Mouse (Mus musculus): ENCODE measurements around the gene Slc6a16. TPM values are rescaled to one million over a fixed set of nuclear protein-coding genes. Genes with fewer than 3 reads are reported as not detected.
A peak's percentile ranks its signal among the peaks of the same experiment; 100 is the strongest.

The Slc6a16 gene
- polyA plus RNA-seq, 1 experiment, result not detected

DNA sequence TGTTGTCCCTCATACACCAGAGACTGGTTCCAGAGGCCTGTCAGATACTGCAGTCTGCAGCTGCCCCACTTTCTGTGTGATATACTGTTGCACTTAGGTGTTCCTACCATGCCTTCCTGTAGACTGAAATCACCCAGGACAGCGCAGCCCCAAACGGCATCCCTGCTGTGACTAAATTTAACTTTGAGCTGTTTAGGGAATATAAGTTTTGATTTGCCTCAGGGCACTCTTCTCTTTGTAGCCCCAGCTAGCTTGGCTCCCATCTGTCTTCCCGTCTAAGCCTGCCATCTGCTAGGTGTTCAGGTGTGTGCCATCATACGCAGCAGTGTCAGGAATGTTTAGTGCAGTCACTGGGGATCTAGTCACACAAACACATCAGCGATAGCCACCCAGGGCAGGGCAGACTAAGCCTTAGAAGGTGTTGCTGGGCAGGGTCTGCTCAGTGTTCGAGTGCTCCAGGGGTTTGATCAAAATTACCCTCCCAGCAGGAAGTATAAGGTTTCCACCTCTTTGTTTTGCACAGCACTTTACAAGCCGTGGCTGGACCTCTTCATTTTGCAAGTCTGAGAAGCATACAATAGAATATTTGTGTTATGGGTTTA is 22.2 kb downstream of the Slc6a16 start:
- TF ChIP-seq POLR2A (IDR thresholded peaks at IDR 0.05; ENCODE audit: low read depth, low read length) (no peak), CTCF (IDR thresholded peaks at IDR 0.05; ENCODE audit: extremely low read depth, insufficient read depth, insufficient read length, insufficient replicate concordance) (no peak)
- Histone ChIP-seq H3K4me1 (ENCODE audit: control insufficient read depth, insufficient read depth, insufficient read length) (no peaks in the 10 kb centered on the region), H3K4me3 (ENCODE audit: extremely low read depth, insufficient read depth, insufficient read length) (no peak overlapping the region), H3K27ac (ENCODE audit: insufficient read depth, low read length) (no peak overlapping the region), H3K36me3 (ENCODE audit: control insufficient read depth, insufficient read depth, low read length) (no peaks in the 10 kb centered on the region), H3K27me3 (ENCODE audit: control insufficient read depth, insufficient read depth, low read length) (no peaks in the 10 kb centered on the region)
- 84% methylated on average over 7 of the region's 7 CpGs for WGBS
- no peak for DNase-seq (ENCODE audit: low read depth in 1 of 2, low spot score in 2 of 2)

DNA sequence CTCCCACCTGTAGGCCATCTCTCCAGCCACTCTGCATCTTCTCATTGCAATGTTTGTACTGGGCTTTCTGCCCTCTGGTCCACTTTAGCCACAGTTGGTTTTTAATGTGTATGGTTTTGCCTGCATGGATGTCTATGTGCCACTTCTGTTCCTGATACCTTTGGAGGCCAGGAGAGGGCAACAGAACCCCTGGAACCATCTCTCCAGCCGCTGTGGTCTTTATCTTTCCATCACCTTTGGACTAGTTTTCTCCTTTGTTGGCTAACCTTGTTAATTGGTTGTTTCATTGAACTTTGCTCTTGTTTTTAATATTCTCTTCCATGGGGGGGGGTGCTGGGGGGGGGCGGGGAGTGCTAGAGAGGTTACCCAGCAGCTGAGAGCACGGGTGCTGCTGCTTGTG is 23.5 kb downstream of the Slc6a16 start:
- H3K27ac ChIP-seq (ENCODE audit: insufficient read depth, low read length), result no peak overlapping the region
- no peak for DNase-seq (ENCODE audit: low read depth in 1 of 2, low spot score in 2 of 2)
- H3K36me3 ChIP-seq (ENCODE audit: control insufficient read depth, insufficient read depth, low read length), result no peaks in the 10 kb centered on the region
- no peak overlapping the region for H3K4me3 ChIP-seq (ENCODE audit: extremely low read depth, insufficient read depth, insufficient read length)
- H3K4me1 ChIP-seq (ENCODE audit: control insufficient read depth, insufficient read depth, insufficient read length), result no peaks in the 10 kb centered on the region
- H3K27me3 ChIP-seq (ENCODE audit: control insufficient read depth, insufficient read depth, low read length), result no peaks in the 10 kb centered on the region
- WGBS, result 81% methylated on average over 3 of the region's 3 CpGs
- no peak for TF ChIP-seq POLR2A (IDR thresholded peaks at IDR 0.05; ENCODE audit: low read depth, low read length)
- no peak for TF ChIP-seq CTCF (IDR thresholded peaks at IDR 0.05; ENCODE audit: extremely low read depth, insufficient read depth, insufficient read length, insufficient replicate concordance)

DNA sequence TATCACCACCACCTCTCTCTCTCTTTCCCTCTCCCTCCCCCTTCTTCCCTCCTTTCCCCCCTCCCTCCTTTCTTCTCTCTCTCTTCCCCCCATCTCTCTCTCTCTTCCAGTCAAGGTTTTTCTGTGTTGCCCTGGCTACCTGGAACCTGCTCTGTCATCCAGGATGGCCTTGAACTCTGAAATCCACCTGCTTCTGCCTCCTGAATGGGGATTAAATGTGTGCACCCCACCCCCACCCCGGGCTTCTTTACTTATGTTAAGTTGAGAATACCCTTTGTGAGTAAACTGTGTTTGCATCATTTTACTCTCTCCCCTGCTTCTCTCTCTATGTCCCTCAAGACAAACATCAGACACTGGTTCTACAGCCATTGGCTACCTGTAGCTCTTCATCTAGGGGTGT is 24.6 kb downstream of the Slc6a16 start:
- TF ChIP-seq POLR2A (IDR thresholded peaks at IDR 0.05; ENCODE audit: low read depth, low read length), result no peak
- TF ChIP-seq CTCF (IDR thresholded peaks at IDR 0.05; ENCODE audit: extremely low read depth, insufficient read depth, insufficient read length, insufficient replicate concordance), result no peak
- Histone ChIP-seq H3K27ac (ENCODE audit: insufficient read depth, low read length) (no peak overlapping the region), H3K4me3 (ENCODE audit: extremely low read depth, insufficient read depth, insufficient read length) (no peak overlapping the region), H3K27me3 (ENCODE audit: control insufficient read depth, insufficient read depth, low read length) (no peaks in the 10 kb centered on the region), H3K36me3 (ENCODE audit: control insufficient read depth, insufficient read depth, low read length) (no peaks in the 10 kb centered on the region), H3K4me1 (ENCODE audit: control insufficient read depth, insufficient read depth, insufficient read length) (no peaks in the 10 kb centered on the region)
- DNase-seq (ENCODE audit: low read depth in 1 of 2, low spot score in 2 of 2), result no peak
- 77% methylated on average over 1 of the region's 1 CpGs for WGBS

DNA sequence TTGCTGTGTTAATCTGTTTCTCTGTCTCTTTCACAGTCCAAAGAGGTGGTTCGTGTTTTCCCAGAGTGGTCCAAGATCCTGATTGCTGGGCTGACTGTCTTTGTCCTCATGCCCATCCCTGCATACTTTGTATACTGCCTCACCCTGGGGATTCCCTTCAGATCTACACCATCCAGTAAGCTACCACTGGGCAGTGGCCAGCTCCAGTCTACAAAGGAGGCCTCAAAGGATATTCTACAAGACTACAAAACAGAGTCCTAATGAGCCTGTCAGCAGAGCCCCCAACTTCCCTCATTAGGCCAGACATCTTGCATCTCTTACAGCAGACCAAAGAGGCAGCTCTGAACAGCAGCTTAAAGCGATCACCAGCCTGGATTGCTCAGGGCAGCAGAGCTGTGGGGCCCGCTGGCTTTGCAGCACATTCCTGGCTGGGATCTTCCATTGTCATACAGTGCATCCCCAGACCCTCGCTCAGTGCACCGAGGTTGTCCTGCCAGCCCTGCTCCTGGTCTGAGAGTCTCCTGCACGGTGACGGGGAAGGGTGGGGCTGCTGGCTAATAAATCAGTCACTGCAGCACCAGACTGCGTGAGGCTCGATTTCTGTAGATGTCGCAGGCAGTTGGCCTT is 32.0 kb downstream of the Slc6a16 start:
- WGBS, result 79% methylated on average over 10 of the region's 10 CpGs
- Histone ChIP-seq H3K4me1 (ENCODE audit: control insufficient read depth, insufficient read depth, insufficient read length) (peaks cover 8% of the 10 kb centered on the region), H3K27ac (ENCODE audit: insufficient read depth, low read length) (no peak overlapping the region), H3K36me3 (ENCODE audit: control insufficient read depth, insufficient read depth, low read length) (no peaks in the 10 kb centered on the region), H3K4me3 (ENCODE audit: extremely low read depth, insufficient read depth, insufficient read length) (no peak overlapping the region), H3K27me3 (ENCODE audit: control insufficient read depth, insufficient read depth, low read length) (no peaks in the 10 kb centered on the region)
- no peak for TF ChIP-seq POLR2A (IDR thresholded peaks at IDR 0.05; ENCODE audit: low read depth, low read length)
- no peak for DNase-seq (ENCODE audit: low read depth in 1 of 2, low spot score in 2 of 2)

DNA sequence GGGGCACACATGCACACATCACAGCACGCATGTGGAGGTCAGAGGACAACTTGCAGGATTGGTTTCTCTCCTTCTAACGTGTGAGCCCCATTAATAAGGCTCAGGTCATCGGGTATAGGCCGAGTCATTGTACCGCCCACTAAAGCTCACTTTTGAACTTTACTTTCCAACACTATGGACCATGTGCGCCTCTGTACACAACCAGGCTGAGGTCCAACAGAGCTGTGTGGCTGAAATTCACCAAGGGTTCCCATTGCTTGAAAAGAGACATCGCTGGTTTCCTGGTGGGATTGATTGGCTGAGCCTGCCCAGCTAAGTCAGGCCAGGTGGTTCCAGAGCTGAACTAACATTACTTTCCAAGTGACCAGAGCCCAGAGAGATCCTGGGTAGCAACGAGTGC is 32.8 kb downstream of the Slc6a16 start:
- no peak overlapping the region for H3K27ac ChIP-seq (ENCODE audit: insufficient read depth, low read length)
- 86% methylated on average over 8 of the region's 8 CpGs for WGBS
- no peak overlapping the region for H3K4me3 ChIP-seq (ENCODE audit: extremely low read depth, insufficient read depth, insufficient read length)
- TF ChIP-seq CTCF (IDR thresholded peaks at IDR 0.05; ENCODE audit: extremely low read depth, insufficient read depth, insufficient read length, insufficient replicate concordance) (no peak), POLR2A (IDR thresholded peaks at IDR 0.05; ENCODE audit: low read depth, low read length) (no peak)
- no peaks in the 10 kb centered on the region for H3K36me3 ChIP-seq (ENCODE audit: control insufficient read depth, insufficient read depth, low read length)
- DNase-seq (ENCODE audit: low read depth in 1 of 2, low spot score in 2 of 2), result no peak
- no peaks in the 10 kb centered on the region for H3K27me3 ChIP-seq (ENCODE audit: control insufficient read depth, insufficient read depth, low read length)
- H3K4me1 ChIP-seq (ENCODE audit: control insufficient read depth, insufficient read depth, insufficient read length), result peaks cover 8% of the 10 kb centered on the region

DNA sequence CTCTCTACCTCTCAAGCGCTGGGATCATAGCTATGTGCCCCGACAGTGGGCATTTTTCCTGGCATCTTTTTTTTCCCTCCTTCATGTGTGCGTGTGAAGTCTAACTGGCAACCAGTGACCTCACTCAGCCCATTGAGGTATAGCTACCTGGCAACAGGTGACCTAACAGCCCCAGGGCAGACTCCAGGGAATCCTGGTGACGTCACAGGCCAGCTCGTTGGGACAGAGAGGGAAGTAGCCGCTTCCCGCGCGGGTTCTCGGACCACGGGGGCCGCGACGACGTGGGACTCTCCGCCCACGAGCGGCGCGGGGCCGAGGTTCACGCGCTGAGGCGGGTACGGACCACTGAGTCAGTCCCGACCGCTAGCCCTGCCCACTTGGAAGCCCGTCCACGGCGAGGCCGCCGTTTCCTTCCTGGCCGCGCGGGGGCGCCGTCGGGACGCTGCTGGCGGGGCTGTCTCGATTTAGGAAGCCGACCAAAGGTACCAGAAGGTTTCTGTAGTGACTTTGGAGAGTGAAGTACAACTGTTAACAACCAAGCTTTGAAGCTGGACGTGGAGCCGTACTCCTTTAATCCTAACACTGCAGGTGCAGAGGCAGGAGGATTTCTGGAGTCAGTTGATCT is 36.4 kb downstream of the Slc6a16 start, which contains the start of gene Slc6a21:
Gene Slc6a21, plus strand, starts transcription at position 378 of the 625 bp plus-strand sequence.
- DNase-seq (ENCODE audit: low read depth in 1 of 2, low spot score in 2 of 2), result peak; percentile 52 to 82

DNA sequence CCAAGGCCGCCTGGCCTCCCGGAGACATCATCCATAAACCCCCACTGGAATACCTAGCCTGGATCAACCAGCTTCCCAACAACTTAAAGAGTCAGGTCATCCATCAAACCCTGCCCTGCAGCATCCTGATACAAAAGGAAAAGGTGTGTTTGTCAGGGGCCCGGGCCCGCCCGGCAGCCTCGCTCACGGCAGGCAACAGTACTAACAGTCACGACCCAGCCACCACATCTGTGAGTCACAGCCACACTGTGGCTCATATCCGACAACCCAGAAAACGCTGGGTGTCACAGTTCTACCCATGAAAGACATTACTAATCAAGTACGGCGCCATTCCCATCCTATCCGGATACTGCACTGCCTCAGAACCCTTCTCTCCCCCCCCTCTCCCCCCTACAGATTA is 45.6 kb downstream of the Slc6a16 start:
- Histone ChIP-seq H3K36me3 (ENCODE audit: control insufficient read depth, insufficient read depth, low read length) (no peaks in the 10 kb centered on the region), H3K27ac (ENCODE audit: insufficient read depth, low read length) (no peak overlapping the region), H3K4me3 (ENCODE audit: extremely low read depth, insufficient read depth, insufficient read length) (no peak overlapping the region), H3K27me3 (ENCODE audit: control insufficient read depth, insufficient read depth, low read length) (no peaks in the 10 kb centered on the region), H3K4me1 (ENCODE audit: control insufficient read depth, insufficient read depth, insufficient read length) (no peaks in the 10 kb centered on the region)
- 89% methylated on average over 13 of the region's 13 CpGs for WGBS
- TF ChIP-seq POLR2A (IDR thresholded peaks at IDR 0.05; ENCODE audit: low read depth, low read length), result no peak
- no peak for TF ChIP-seq CTCF (IDR thresholded peaks at IDR 0.05; ENCODE audit: extremely low read depth, insufficient read depth, insufficient read length, insufficient replicate concordance)
- no peak for DNase-seq (ENCODE audit: low read depth in 1 of 2, low spot score in 2 of 2)

More for the DNA sequence above, 36.4 kb downstream of the Slc6a16 start, which contains the start of gene Slc6a21:
- H3K4me3 ChIP-seq (ENCODE audit: extremely low read depth, insufficient read depth, insufficient read length), result peak within 1 kb of the TSS; percentile 62; the same call in 1 of the 2 replicates
- TF ChIP-seq POLR2A (IDR thresholded peaks at IDR 0.05; ENCODE audit: low read depth, low read length) (no peak), CTCF (IDR thresholded peaks at IDR 0.05; ENCODE audit: extremely low read depth, insufficient read depth, insufficient read length, insufficient replicate concordance) (peak; percentile 89)
- H3K27ac ChIP-seq (ENCODE audit: insufficient read depth, low read length), result peak within 1 kb of the TSS; percentile 39; the same call in 1 of the 2 replicates
- H3K27me3 ChIP-seq (ENCODE audit: control insufficient read depth, insufficient read depth, low read length), result no peaks in the 10 kb centered on the region
- peaks cover 8% of the 10 kb centered on the region for H3K4me1 ChIP-seq (ENCODE audit: control insufficient read depth, insufficient read depth, insufficient read length)
- WGBS, result 5% methylated on average over 44 of the region's 44 CpGs
- no peaks in the 10 kb centered on the region for H3K36me3 ChIP-seq (ENCODE audit: control insufficient read depth, insufficient read depth, low read length)
